Mouse (Mus musculus) brain, adult 10 weeks (tissue): ENCODE results near the gene Etl4. TPM values are rescaled to one million over a fixed set of nuclear protein-coding genes. Genes with fewer than 3 reads are reported as not detected.

Source experiments
- polyA plus RNA-seq: library from polyadenylated mRNA; stranded (reverse); fragments of 350-450 nt; fragmentation: Illumina TruSeq; extraction: RNeasy Lipid Tissue Mini Kit (QIAGEN cat#74804); gene quantifications from one replicate; pipeline ENCODE4 v1.2.3, GENCODE M21; 2015; ENCODE audit warnings: low read depth, low replicate concordance

The Etl4 gene
- polyA plus RNA-seq = 66.8 TPM

GRCm38 (mm10) chr2:19909171-19909899 is at the start of gene Etl4:
Gene Etl4 (plus strand): TSS chr2:19909780.

